Comparison of ENCODE assay signal across 8 mouse cellular contexts in genomic region chr6:35379890-35380289, GRCm38 (mm10). TPM values are rescaled to one million over a fixed set of nuclear protein-coding genes. Genes with fewer than 3 reads are reported as not detected.
DNase-seq lines count a peak whose midpoint lies in the region; ATAC-seq and TF ChIP-seq lines count a peak whose summit lies in the region.

No protein-coding gene starts in this region.

- H3K9me3 ChIP-seq in embryonic facial prominence, embryonic 12.5 days: no peaks in the 10 kb centered on the region
- H3K9me3 ChIP-seq in limb, embryonic 10.5 days (replicated peaks): no peaks in the 10 kb centered on the region
- H3K9me3 ChIP-seq in midbrain, postnatal 0 days (ENCODE audit: low read length): no peaks in the 10 kb centered on the region

- 7% methylated on average over 8 of the region's 8 CpGs for WGBS in embryonic facial prominence, embryonic 12.5 days
- 11% methylated on average over 8 of the region's 8 CpGs for WGBS in limb, embryonic 10.5 days
- 13% methylated on average over 8 of the region's 8 CpGs for WGBS in midbrain, postnatal 0 days

- H3K4me3 ChIP-seq in embryonic facial prominence, embryonic 12.5 days: no peak overlapping the region
- peak overlapping the region; percentile 0; the same call in 1 of the 2 replicates for H3K4me3 ChIP-seq in limb, embryonic 10.5 days
- H3K4me3 ChIP-seq in midbrain, postnatal 0 days (ENCODE audit: low read depth, low read length): no peak overlapping the region

- ATAC-seq in embryonic facial prominence, embryonic 12.5 days (ENCODE audit: insufficient number of reproducible peaks, insufficient read depth, low FRiP score, low TSS enrichment): no peak
- ATAC-seq in midbrain, postnatal 0 days (ENCODE audit: low FRiP score): no peak

- no peak overlapping the region for H3K9ac ChIP-seq in embryonic facial prominence, embryonic 12.5 days
- no peak overlapping the region for H3K9ac ChIP-seq in midbrain, postnatal 0 days (replicated peaks; ENCODE audit: low read length, poor library complexity, severe bottlenecking)

- peak; percentile 80 for TF ChIP-seq CTCF in midbrain, postnatal 0 days (IDR thresholded peaks at IDR 0.05)

- H3K27me3 ChIP-seq in embryonic facial prominence, embryonic 12.5 days: no peaks in the 10 kb centered on the region
- no peaks in the 10 kb centered on the region for H3K27me3 ChIP-seq in limb, embryonic 10.5 days (ENCODE audit: low read depth, poor library complexity, severe bottlenecking)
- H3K27me3 ChIP-seq in midbrain, postnatal 0 days (ENCODE audit: insufficient read depth, low read length): no peaks in the 10 kb centered on the region

- H3K36me3 ChIP-seq in embryonic facial prominence, embryonic 12.5 days: no peaks in the 10 kb centered on the region
- no peaks in the 10 kb centered on the region for H3K36me3 ChIP-seq in limb, embryonic 10.5 days
- H3K36me3 ChIP-seq in midbrain, postnatal 0 days (ENCODE audit: insufficient read depth, low read length): no peaks in the 10 kb centered on the region

- H3K4me1 ChIP-seq in embryonic facial prominence, embryonic 12.5 days: no peaks in the 10 kb centered on the region
- H3K4me1 ChIP-seq in limb, embryonic 10.5 days: peaks cover 10% of the 10 kb centered on the region
- no peaks in the 10 kb centered on the region for H3K4me1 ChIP-seq in midbrain, postnatal 0 days (ENCODE audit: insufficient read depth, low read length)

- H3K27ac ChIP-seq in embryonic facial prominence, embryonic 12.5 days: no peak overlapping the region
- H3K27ac ChIP-seq in limb, embryonic 10.5 days: peak overlapping the region; percentile 67
- no peak overlapping the region for H3K27ac ChIP-seq in midbrain, postnatal 0 days (ENCODE audit: low read depth, low read length)

- 0 out of 2 replicates have a peak overlapping the region, but pooled peaks have one; percentile 24 for H3K4me2 ChIP-seq in embryonic facial prominence, embryonic 12.5 days (replicated peaks)
- H3K4me2 ChIP-seq in midbrain, postnatal 0 days (ENCODE audit: low read depth, low read length, poor library complexity, severe bottlenecking): no peak overlapping the region

- DNase-seq in 416B (ENCODE audit: low read depth): peak; percentile 92
- peak; percentile 78 for DNase-seq in adrenal gland, postnatal 25 days
- DNase-seq in heart, adult 18-20 months: peak; percentile 82 to 90
- peak; percentile 84 for DNase-seq in kidney, adult 18-20 months
- DNase-seq in limb, embryonic 10.5 days (ENCODE audit: low spot score): peak; percentile 83
- DNase-seq in midbrain, postnatal 0 days (ENCODE audit: low spot score): peak; percentile 71
- peak; percentile 58 to 72 for DNase-seq in spleen, postnatal 14 days (ENCODE audit: low spot score in 2 of 2)

RNA-seq across cellular contexts. Expression of gene Fam180a, which starts 53.9 kb away (rescaled TPM):
- total RNA-seq in adrenal gland, postnatal 25 days (2021): 1.0 and 1.1 TPM in 2 replicates
- 0.14 TPM in 1 of 2 replicates, not detected in the other for polyA plus RNA-seq in embryonic facial prominence, embryonic 12.5 days (2016; fragmentation: Nextera tagmentation; extraction: Ambion mirVana)
- 1 to 10 TPM in 1 of 2 experiments, under 1 TPM in 1; 0.79 to 1.1 TPM for total RNA-seq in heart, adult 18-20 months (2021)
- not detected in 2 replicates for polyA plus RNA-seq in limb, embryonic 10.5 days (2016; fragmentation: Nextera tagmentation; extraction: Ambion mirVana)
- total RNA-seq in midbrain, postnatal 0 days (2014; rRNA removed): 4.2 and 7.3 TPM in 2 replicates
- 4.6 and 5.6 TPM in 2 replicates for polyA plus RNA-seq in midbrain, postnatal 0 days (2015; fragmentation: Nextera tagmentation; extraction: Ambion mirVana)
